ENCODE assay signal across 8 mouse cellular contexts in the genomic region with DNA sequence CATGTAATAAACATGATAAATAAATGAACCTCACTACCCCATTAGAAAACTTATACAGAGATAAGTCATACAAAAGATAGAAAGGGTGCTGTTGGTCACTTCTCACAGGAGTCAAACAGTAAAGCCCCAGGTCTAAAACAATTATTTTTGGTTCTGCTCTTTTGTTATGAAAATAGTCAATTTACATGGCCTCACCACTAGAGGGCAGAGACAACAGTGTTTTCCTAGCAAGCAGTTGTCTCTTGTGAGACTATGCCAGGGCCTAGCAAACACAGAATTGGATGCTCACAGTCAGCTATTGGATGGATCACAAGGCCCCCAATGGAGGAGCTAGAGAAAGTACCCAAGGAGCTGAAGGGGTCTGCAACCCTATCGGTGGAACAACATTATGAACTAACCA.
DNase-seq lines count a peak whose midpoint lies in the region; ATAC-seq and TF ChIP-seq lines count a peak whose summit lies in the region.
"Not testable (repeated sequence)": the region's sequence is repeated elsewhere in the genome, so short reads cannot be mapped to it uniquely, and the experiment has no call there.

No protein-coding gene starts in this region.

- ATAC-seq in intestine, postnatal 0 days; midbrain, embryonic 14.5 days (ENCODE audit: low FRiP score, low TSS enrichment): not testable (repeated sequence)

- H3K4me2 ChIP-seq in intestine, postnatal 0 days (replicated peaks; ENCODE audit: low read depth); midbrain, embryonic 14.5 days (ENCODE audit: low read length): not testable (repeated sequence)

- peak; percentile 33 for DNase-seq in ES-CJ7 (ENCODE audit: low read depth, low spot score)
- DNase-seq in ZHBTc4 (ENCODE audit: low read depth, low spot score): peak; percentile 21
- peak; percentile 28 for DNase-seq in embryo, embryonic 10.5 days (ENCODE audit: low spot score)
- peak; percentile 1 for DNase-seq in forelimb bud, embryonic 11.5 days (ENCODE audit: low read depth, low spot score)
- DNase-seq in left cerebral cortex, adult 2 months (ENCODE audit: extremely low spot score in 1 of 2, low spot score in 2 of 2): not testable (repeated sequence)
- peak; percentile 56 for DNase-seq in midbrain, embryonic 14.5 days
- peak; percentile 2 for DNase-seq in thymus, postnatal 14 days

- H3K36me3 ChIP-seq in intestine, postnatal 0 days (ENCODE audit: control insufficient read depth, insufficient read depth); midbrain, embryonic 14.5 days (ENCODE audit: control insufficient read depth, insufficient read depth, low read length): not testable (repeated sequence)

- intact Hi-C loops in left cerebral cortex, adult 2 months (cut with DNase I): loop anchor here (1.0 to 5.0 kb wide), 2 partner anchors 322 to 359 kb away; no protein-coding TSS in a partner anchor

- not testable (repeated sequence) for H3K9me3 ChIP-seq in intestine, postnatal 0 days (ENCODE audit: control insufficient read depth); midbrain, embryonic 14.5 days (ENCODE audit: control insufficient read depth, low read length)

- H3K27me3 ChIP-seq in intestine, postnatal 0 days (replicated peaks; ENCODE audit: control insufficient read depth, insufficient read depth, low read length); midbrain, embryonic 14.5 days (ENCODE audit: control insufficient read depth, insufficient read depth, low read length): not testable (repeated sequence)

- H3K9ac ChIP-seq in intestine, postnatal 0 days (ENCODE audit: low read depth, low read length); midbrain, embryonic 14.5 days (replicated peaks; ENCODE audit: low read length): not testable (repeated sequence)

- 43% methylated on average over 1 of the region's 1 CpGs for WGBS in intestine, postnatal 0 days
- 53% methylated on average over 1 of the region's 1 CpGs for WGBS in midbrain, embryonic 14.5 days

- H3K4me1 ChIP-seq in intestine, postnatal 0 days (replicated peaks; ENCODE audit: control insufficient read depth, insufficient read depth, low read length); midbrain, embryonic 14.5 days (ENCODE audit: control insufficient read depth, insufficient read depth, low read length): not testable (repeated sequence)

- H3K4me3 ChIP-seq in intestine, postnatal 0 days (ENCODE audit: low read depth, low read length); left cerebral cortex, adult 2 months; midbrain, embryonic 14.5 days (replicated peaks; ENCODE audit: low read depth, low read length): not testable (repeated sequence)

- H3K27ac ChIP-seq in intestine, postnatal 0 days (ENCODE audit: low read depth, low read length); left cerebral cortex, adult 2 months; midbrain, embryonic 14.5 days (replicated peaks; ENCODE audit: low read depth, low read length): not testable (repeated sequence)

- TF ChIP-seq CTCF in intestine, postnatal 0 days (IDR thresholded peaks at IDR 0.05; ENCODE audit: low read depth): peak; percentile 47
- TF ChIP-seq CTCF in left cerebral cortex, adult 2 months (IDR thresholded peaks at IDR 0.05): peak; percentile 60
